Mouse (Mus musculus) E14TG2a.4 (cell line): ENCODE data around the gene Tssk1.

Experiments used
- CTCF ChIP-seq: conservative IDR thresholded peaks from 2 replicates; pipeline ENCODE4 v1.5.1; 2014; ENCODE audit warnings: low read length
- POU5F1 ChIP-seq: IDR thresholded peaks from 2 replicates; pipeline ENCODE4 v1.6.1; 2014; ENCODE audit warnings: low read length, borderline replicate concordance

DNA sequence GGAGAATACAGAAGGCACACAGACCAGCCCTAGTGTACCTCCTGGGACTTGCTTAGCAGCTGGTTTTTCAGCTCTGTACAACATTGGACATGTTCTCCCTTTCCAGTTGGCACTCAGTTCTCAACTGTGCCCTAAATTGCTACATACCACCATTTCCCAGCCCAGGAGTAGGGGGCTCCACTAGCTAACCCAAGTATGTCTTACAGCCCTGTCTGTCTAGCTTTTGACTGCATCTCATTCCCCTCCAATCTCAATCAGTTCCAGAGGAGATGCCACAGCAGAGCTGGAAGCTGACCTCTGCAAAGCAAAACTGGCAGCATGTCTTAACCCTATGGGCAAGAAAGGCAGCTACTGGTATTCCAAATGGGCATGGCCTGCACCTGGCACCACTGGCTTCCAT lies 2.1 kb downstream of the Tssk1 start:
- TF ChIP-seq CTCF (no peak), POU5F1 (no peak)
